28 mouse cellular contexts compared by ENCODE assay signal in genomic region chr6:100934424-100934823, GRCm38 (mm10).
"Had no signal": no experiment of that assay in that cellular context is flagged by ENCODE, and none has a peak within 500 bp of the region (broad histone marks: within the 10 kb centered on the region; RNA-seq: fewer than 3 reads in every experiment).

No protein-coding gene starts in this region.

- H3K27me3 ChIP-seq: heart, embryonic 13.5 days; heart, embryonic 15.5 days; hindbrain, embryonic 12.5 days; hindbrain, embryonic 13.5 days; hindbrain, embryonic 15.5 days; intestine, embryonic 15.5 days; kidney, embryonic 15.5 days had no signal

- H3K4me2 ChIP-seq: heart, embryonic 11.5 days; heart, embryonic 12.5 days; heart, embryonic 13.5 days; heart, embryonic 15.5 days; hindbrain, embryonic 12.5 days; hindbrain, embryonic 13.5 days; hindbrain, embryonic 14.5 days; hindbrain, embryonic 15.5 days; intestine, embryonic 15.5 days; kidney, embryonic 15.5 days had no signal

- H3K4me3 ChIP-seq: heart, embryonic 10.5 days; heart, embryonic 12.5 days; heart, embryonic 13.5 days; heart, embryonic 15.5 days; hindbrain, embryonic 10.5 days; hindbrain, embryonic 12.5 days; hindbrain, embryonic 13.5 days; hindbrain, embryonic 15.5 days; intestine, embryonic 15.5 days; kidney, embryonic 15.5 days; layer of hippocampus, adult 2 months had no signal

- DNase-seq: heart, postnatal 14 days; heart, postnatal 36 days; heart, postnatal 4 days; kidney, adult 11 months; kidney, adult 18-20 months; kidney, adult 2 months; kidney, adult 8-10 months; kidney, adult 9 months; kidney, postnatal 10 days; kidney, postnatal 14 days; kidney, postnatal 25 days; kidney, postnatal 36 days; kidney, postnatal 4 days; layer of hippocampus, adult 9-11 months; layer of hippocampus, postnatal 36 days had no signal

- H3K36me3 ChIP-seq: heart, embryonic 10.5 days; heart, embryonic 12.5 days; heart, embryonic 13.5 days; heart, embryonic 15.5 days; hindbrain, embryonic 10.5 days; hindbrain, embryonic 12.5 days; hindbrain, embryonic 13.5 days; hindbrain, embryonic 15.5 days; intestine, embryonic 15.5 days; kidney, embryonic 15.5 days had no signal
